Mouse (Mus musculus) MEL (cell line): ENCODE measurements around the gene Cisd1. TPM values are rescaled to one million over a fixed set of nuclear protein-coding genes. Genes with fewer than 3 reads are reported as not detected.
A peak's percentile ranks its signal among the peaks of the same experiment; 100 is the strongest.

ENCODE experiments used
- DNase-seq: peaks from one replicate; pipeline ENCODE4 v3.0.0; 2011; ENCODE audit warnings: low read depth, low spot score
- H3K27ac ChIP-seq: 2 replicates; pipeline ENCODE4 v1.5.1; 2012; ENCODE audit warnings: low read depth, mild to moderate bottlenecking, control low read depth, low read length, moderate library complexity; ENCODE audit not compliant: control insufficient read depth
- H3K27me3 ChIP-seq, 2 experiments: fragments of 150-350 bp in 1 of 2; sonication (generic) in 1 of 2; 2 replicates each; pipeline ENCODE4 v1.6.1; 2012; ENCODE audit warnings: low read length in 2 of 2, mild to moderate bottlenecking in 2 of 2, improper control_type of control experiment in 1 of 2, moderate library complexity in 1 of 2; ENCODE audit not compliant: insufficient read depth in 2 of 2, control insufficient read depth in 1 of 2
- H3K36me3 ChIP-seq, 2 experiments: 2 replicates each; pipeline ENCODE4 v1.6.1; 2012 to 2014; ENCODE audit warnings: low read length in 2 of 2, improper control_type of control experiment in 1 of 2, inconsistent platforms in 1 of 2, mild to moderate bottlenecking in 1 of 2; ENCODE audit not compliant: insufficient read depth in 2 of 2, control insufficient read depth in 1 of 2
- H3K4me1 ChIP-seq, 2 experiments: fragments of 150-350 bp in 1 of 2; sonication (generic) in 1 of 2; 2 replicates each; pipeline ENCODE4 v1.6.1; 2012; ENCODE audit warnings: low read length in 2 of 2, improper control_type of control experiment in 1 of 2, mild to moderate bottlenecking in 1 of 2; ENCODE audit not compliant: insufficient read depth in 2 of 2, control insufficient read depth in 1 of 2
- H3K4me3 ChIP-seq, 2 experiments: fragments of 150-350 bp in 1 of 2; sonication (generic) in 1 of 2; 2 replicates each; pipeline ENCODE4 v1.5.1; 2012; ENCODE audit warnings: low read depth in 2 of 2, low read length in 2 of 2, mild to moderate bottlenecking in 2 of 2, moderate library complexity in 2 of 2, control low read depth in 1 of 2, improper control_type of control experiment in 1 of 2; ENCODE audit not compliant: control insufficient read depth in 1 of 2, insufficient read depth in 1 of 2
- H3K79me2 ChIP-seq: 2 replicates; pipeline ENCODE4 v1.6.1; 2012; ENCODE audit warnings: mild to moderate bottlenecking, low read length, moderate library complexity; ENCODE audit not compliant: control insufficient read depth, poor library complexity, insufficient read depth
- H3K9ac ChIP-seq: 2 replicates; pipeline ENCODE4 v1.6.1; 2012; ENCODE audit warnings: low read depth, mild to moderate bottlenecking, control low read depth, low read length, moderate library complexity; ENCODE audit not compliant: control insufficient read depth, poor library complexity, severe bottlenecking
- H3K9me3 ChIP-seq: fragments of 150-350 bp; sonication (generic); replicated peaks from 2 replicates; pipeline ENCODE4 v1.6.1; 2012; ENCODE audit warnings: mild to moderate bottlenecking, low read length, improper control_type of control experiment, moderate library complexity; ENCODE audit not compliant: insufficient read depth
- BHLHE40 ChIP-seq: IDR thresholded peaks from 2 replicates; pipeline ENCODE4 v1.6.1; 2012; ENCODE audit warnings: low read depth, mild to moderate bottlenecking, inconsistent platforms, low read length, improper control_type of control experiment, borderline replicate concordance
- CHD1 ChIP-seq: IDR thresholded peaks from 2 replicates; pipeline ENCODE4 v1.6.1; 2012; ENCODE audit warnings: low read depth, mild to moderate bottlenecking, inconsistent platforms, low read length, improper control_type of control experiment
- E2F4 ChIP-seq: IDR thresholded peaks from 2 replicates; pipeline ENCODE4 v1.6.1; 2011; ENCODE audit warnings: low read depth, low read length, improper control_type of control experiment, borderline replicate concordance
- ELF1 ChIP-seq: IDR thresholded peaks from 2 replicates; pipeline ENCODE4 v1.6.1; 2014; ENCODE audit warnings: low read depth, mild to moderate bottlenecking, inconsistent platforms, low read length, improper control_type of control experiment, moderate library complexity
- ETS1 ChIP-seq: IDR thresholded peaks from 2 replicates; pipeline ENCODE4 v1.6.1; 2012; ENCODE audit warnings: low read depth, mild to moderate bottlenecking, inconsistent platforms, low read length, improper control_type of control experiment, moderate library complexity
- GABPA ChIP-seq: IDR thresholded peaks from 2 replicates; pipeline ENCODE4 v1.6.1; 2012; ENCODE audit warnings: low read depth, mild to moderate bottlenecking, inconsistent platforms, low read length, improper control_type of control experiment, moderate library complexity
- MEF2A ChIP-seq: IDR thresholded peaks from 2 replicates; pipeline ENCODE4 v1.6.1; 2014; ENCODE audit warnings: low read depth, mild to moderate bottlenecking, inconsistent platforms, low read length, improper control_type of control experiment; ENCODE audit not compliant: poor library complexity, insufficient replicate concordance, severe bottlenecking; ENCODE audit errors: extremely low read depth
- MXI1 ChIP-seq: IDR thresholded peaks from 2 replicates; pipeline ENCODE4 v1.6.1; 2011; ENCODE audit warnings: mild to moderate bottlenecking, low read depth, low read length, improper control_type of control experiment
- MYC ChIP-seq: IDR thresholded peaks from 2 replicates; pipeline ENCODE4 v1.6.1; 2011; ENCODE audit warnings: low read depth, mild to moderate bottlenecking, low read length, improper control_type of control experiment, moderate library complexity
- NELFE ChIP-seq: IDR thresholded peaks from 2 replicates; pipeline ENCODE4 v1.6.1; 2011; ENCODE audit warnings: low read depth, low read length, improper control_type of control experiment
- POLR2AphosphoS2 ChIP-seq: IDR thresholded peaks from 2 replicates; pipeline ENCODE4 v1.6.1; 2011; ENCODE audit warnings: low read length, improper control_type of control experiment
- POLR2AphosphoS5 ChIP-seq: IDR thresholded peaks from 2 replicates; pipeline ENCODE4 v1.6.1; 2012; ENCODE audit warnings: low read depth, borderline replicate concordance, mild to moderate bottlenecking, inconsistent platforms, low read length, moderate library complexity, mixed read lengths
- SIN3A ChIP-seq: IDR thresholded peaks from 2 replicates; pipeline ENCODE4 v1.6.1; 2012; ENCODE audit warnings: low read length, improper control_type of control experiment, inconsistent platforms
- TAL1 ChIP-seq: IDR thresholded peaks from 2 replicates; pipeline ENCODE4 v1.6.1; 2012; ENCODE audit warnings: mild to moderate bottlenecking, inconsistent platforms, low read length, moderate library complexity, mixed read lengths
- TBP ChIP-seq: IDR thresholded peaks from 2 replicates; pipeline ENCODE4 v1.8.0; 2011; ENCODE audit warnings: low read depth, low read length, improper control_type of control experiment
- TCF12 ChIP-seq: IDR thresholded peaks from 2 replicates; pipeline ENCODE4 v1.6.1; 2014; ENCODE audit warnings: low read depth, mild to moderate bottlenecking, inconsistent platforms, low read length, improper control_type of control experiment, moderate library complexity
- UBTF ChIP-seq: IDR thresholded peaks from 2 replicates; pipeline ENCODE4 v1.6.1; 2012; ENCODE audit warnings: low read depth, mild to moderate bottlenecking, inconsistent platforms, low read length, improper control_type of control experiment, moderate library complexity, borderline replicate concordance; ENCODE audit not compliant: insufficient read depth
- ZMIZ1 ChIP-seq: IDR thresholded peaks from 2 replicates; pipeline ENCODE4 v1.6.1; 2012; ENCODE audit warnings: low read depth, mild to moderate bottlenecking, inconsistent platforms, low read length, improper control_type of control experiment, moderate library complexity
- ZNF384 ChIP-seq: IDR thresholded peaks from 2 replicates; pipeline ENCODE4 v1.6.1; 2012; ENCODE audit warnings: low read depth, mild to moderate bottlenecking, inconsistent platforms, low read length, improper control_type of control experiment
- polyA plus RNA-seq, 2 experiments: library from polyadenylated mRNA; stranded (reverse) in 1 of 2; unstranded in 1 of 2; fragments of >175 nt in 1 of 2; fragments of >200 nt in 1 of 2; gene quantifications; 2 replicates each; pipeline versions ENCODE4 v1.2.1 to v1.2.4; 2012; ENCODE audit warnings: low replicate concordance in 2 of 2, low read depth in 1 of 2; ENCODE audit not compliant: insufficient read length in 2 of 2, insufficient read depth in 1 of 2, missing spikeins in 1 of 2
- total RNA-seq: library from RNA; depleted of rRNA; stranded (reverse); fragments of 300-350 nt; gene quantifications from 2 replicates; pipeline ENCODE4 v1.2.3, GENCODE M21; 2012

Gene Cisd1
- total and polyA plus RNA-seq, 3 experiments = 108 to 109 TPM; not detected in 1

GRCm38 (mm10) chr10:71338156-71338905, 6.4 kb downstream of the Cisd1 start:
- TF ChIP-seq TAL1 (no peak), ELF1 (no peak), CHD1 (no peak), POLR2AphosphoS5 (no peak), BHLHE40 (no peak), ZNF384 (no peak), NELFE (no peak), MEF2A (no peak), POLR2AphosphoS2 (no peak), ZMIZ1 (no peak), ETS1 (no peak), E2F4 (no peak)
- TF ChIP-seq, all 39 proteins: peak for 0
- Histone ChIP-seq H3K9ac (no peak overlapping the region), H3K36me3 (peaks cover 3 to 20% of the 10 kb centered on the region in 2 experiments; a peak in 2 of 4 replicates), H3K27ac (no peak overlapping the region), H3K9me3 (no peaks in the 10 kb centered on the region), H3K27me3 (no peaks in the 10 kb centered on the region), H3K4me1 (peaks cover 3 to 11% of the 10 kb centered on the region in 2 experiments; a peak in 3 of 4 replicates), H3K79me2 (peaks cover 35% of the 10 kb centered on the region), H3K4me3 (no peak overlapping the region)
- peak; percentile 16 for DNase-seq

GRCm38 (mm10) chr10:71337733-71338132, 7.0 kb downstream of the Cisd1 start:
- H3K9me3 ChIP-seq = no peaks in the 10 kb centered on the region
- no peak overlapping the region for H3K4me3 ChIP-seq
- H3K27ac ChIP-seq = no peak overlapping the region
- peaks cover 3 to 8% of the 10 kb centered on the region in 2 experiments; a peak in 3 of 4 replicates for H3K4me1 ChIP-seq
- H3K27me3 ChIP-seq = no peaks in the 10 kb centered on the region
- no peak overlapping the region for H3K9ac ChIP-seq
- DNase-seq = no peak
- H3K79me2 ChIP-seq = peaks cover 31% of the 10 kb centered on the region
- H3K36me3 ChIP-seq = peaks cover 3 to 16% of the 10 kb centered on the region in 2 experiments; a peak in 2 of 4 replicates
- no peak for TF ChIP-seq TBP
- TF ChIP-seq UBTF = no peak
- TF ChIP-seq MYC = no peak
- no peak for TF ChIP-seq E2F4
- TF ChIP-seq MXI1 = no peak
- TF ChIP-seq GABPA = no peak
- TF ChIP-seq TCF12 = no peak
- TF ChIP-seq SIN3A = no peak
